Comparison of ENCODE assay signal across 9 mouse cellular contexts in genomic region chr11:88395076-88395990, GRCm38 (mm10).
DNase-seq lines count a peak whose midpoint lies in the region; ATAC-seq lines count a peak whose summit lies in the region.
"Had no signal": no experiment of that assay in that cellular context is flagged by ENCODE, and none has a peak within 500 bp of the region (broad histone marks: within the 10 kb centered on the region; RNA-seq: fewer than 3 reads in every experiment).

No protein-coding gene starts in this region.

- peaks cover 23% of the 10 kb centered on the region for H3K36me3 ChIP-seq in heart, embryonic 14.5 days (ENCODE audit: control insufficient read depth, insufficient read depth, low read length)
- 0 out of 2 replicates have a peak, but pooled peaks cover 3% of the 10 kb centered on the region for H3K36me3 ChIP-seq in midbrain, embryonic 11.5 days (ENCODE audit: control insufficient read depth, insufficient read depth, low read length)

- DNase-seq in embryo, embryonic 10 days (ENCODE audit: low spot score), result peak; percentile 54
- no peak for DNase-seq in embryo, embryonic 9.5 days (ENCODE audit: extremely low spot score)
- DNase-seq in 3T3-L1 (ENCODE audit: low read depth, low spot score), result peak; percentile 80
- no peak for DNase-seq in midbrain, embryonic 11.5 days (ENCODE audit: low spot score, missing footprints)
- no peak for DNase-seq in frontal cortex, postnatal 25 days (ENCODE audit: low spot score in 2 of 2)
- no peak for DNase-seq in spleen, postnatal 4 days (ENCODE audit: low spot score in 2 of 2)
- no peak for DNase-seq in cerebellum, postnatal 25 days

- no peaks in the 10 kb centered on the region for H3K9me3 ChIP-seq in heart, embryonic 14.5 days (ENCODE audit: control insufficient read depth, low read length)
- no peaks in the 10 kb centered on the region for H3K9me3 ChIP-seq in midbrain, embryonic 11.5 days (ENCODE audit: control insufficient read depth, low read length)
- H3K9me3 ChIP-seq: neural tube, embryonic 12.5 days had no signal

- H3K4me3 ChIP-seq in heart, embryonic 14.5 days (ENCODE audit: control insufficient read depth in 1 of 2, insufficient read depth in 1 of 2, low read depth in 1 of 2, low read length in 2 of 2), result no peak overlapping the region
- no peak overlapping the region for H3K4me3 ChIP-seq in midbrain, embryonic 11.5 days (ENCODE audit: low read depth, low read length)
- H3K4me3 ChIP-seq: neural tube, embryonic 12.5 days had no signal

- H3K4me2 ChIP-seq in heart, embryonic 14.5 days (ENCODE audit: low read length), result no peak overlapping the region
- no peak overlapping the region for H3K4me2 ChIP-seq in midbrain, embryonic 11.5 days
- H3K4me2 ChIP-seq: neural tube, embryonic 12.5 days had no signal

- 60% methylated on average over 8 of the region's 8 CpGs for WGBS in heart, embryonic 14.5 days
- 71% methylated on average over 8 of the region's 8 CpGs for WGBS in midbrain, embryonic 11.5 days

- H3K4me1 ChIP-seq in heart, embryonic 14.5 days (ENCODE audit: control insufficient read depth in 2 of 2, insufficient read depth in 2 of 2, low read length in 2 of 2), result peaks cover 14 to 30% of the 10 kb centered on the region in 2 experiments
- peaks cover 15% of the 10 kb centered on the region; the same call in 1 of the 2 replicates for H3K4me1 ChIP-seq in midbrain, embryonic 11.5 days (ENCODE audit: control insufficient read depth, insufficient read depth, low read length)

- peak overlapping the region; percentile 50 to 73 for H3K27ac ChIP-seq in heart, embryonic 14.5 days (replicated peaks in 1 of 2; ENCODE audit: control insufficient read depth in 1 of 2, insufficient read depth in 1 of 2, low read depth in 2 of 2, low read length in 2 of 2)
- peak overlapping the region; percentile 4; the same call in 1 of the 2 replicates for H3K27ac ChIP-seq in midbrain, embryonic 11.5 days (ENCODE audit: low read depth, low read length)
- H3K27ac ChIP-seq: neural tube, embryonic 12.5 days had no signal

- no peak overlapping the region; the same call in 1 of the 2 replicates for H3K9ac ChIP-seq in heart, embryonic 14.5 days (ENCODE audit: low read length)
- no peak overlapping the region for H3K9ac ChIP-seq in midbrain, embryonic 11.5 days (ENCODE audit: low read length)
- H3K9ac ChIP-seq: neural tube, embryonic 12.5 days had no signal

- no peak for ATAC-seq in heart, embryonic 14.5 days (ENCODE audit: insufficient number of reproducible peaks, insufficient read depth, low FRiP score, low read depth)
- ATAC-seq in midbrain, embryonic 11.5 days (ENCODE audit: low FRiP score), result no peak

- H3K27me3 ChIP-seq in heart, embryonic 14.5 days (ENCODE audit: control insufficient read depth, insufficient read depth, low read length), result no peaks in the 10 kb centered on the region
- no peaks in the 10 kb centered on the region for H3K27me3 ChIP-seq in midbrain, embryonic 11.5 days (ENCODE audit: control insufficient read depth, insufficient read depth, low read length)
- H3K27me3 ChIP-seq: neural tube, embryonic 12.5 days had no signal

Comparison
In these comparisons a context has a peak if more than half of its experiments do, and no peak if none do; other contexts are left out.
1. DNase-seq: peak in embryo, embryonic 10 days (single experiment) and 3T3-L1 (single experiment); none in embryo, embryonic 9.5 days (single experiment), midbrain, embryonic 11.5 days (single experiment), frontal cortex, postnatal 25 days (0 of 2), spleen, postnatal 4 days (0 of 2) and cerebellum, postnatal 25 days (0 of 2).